ENCODE assay signal across 19 mouse cellular contexts in the genomic region with DNA sequence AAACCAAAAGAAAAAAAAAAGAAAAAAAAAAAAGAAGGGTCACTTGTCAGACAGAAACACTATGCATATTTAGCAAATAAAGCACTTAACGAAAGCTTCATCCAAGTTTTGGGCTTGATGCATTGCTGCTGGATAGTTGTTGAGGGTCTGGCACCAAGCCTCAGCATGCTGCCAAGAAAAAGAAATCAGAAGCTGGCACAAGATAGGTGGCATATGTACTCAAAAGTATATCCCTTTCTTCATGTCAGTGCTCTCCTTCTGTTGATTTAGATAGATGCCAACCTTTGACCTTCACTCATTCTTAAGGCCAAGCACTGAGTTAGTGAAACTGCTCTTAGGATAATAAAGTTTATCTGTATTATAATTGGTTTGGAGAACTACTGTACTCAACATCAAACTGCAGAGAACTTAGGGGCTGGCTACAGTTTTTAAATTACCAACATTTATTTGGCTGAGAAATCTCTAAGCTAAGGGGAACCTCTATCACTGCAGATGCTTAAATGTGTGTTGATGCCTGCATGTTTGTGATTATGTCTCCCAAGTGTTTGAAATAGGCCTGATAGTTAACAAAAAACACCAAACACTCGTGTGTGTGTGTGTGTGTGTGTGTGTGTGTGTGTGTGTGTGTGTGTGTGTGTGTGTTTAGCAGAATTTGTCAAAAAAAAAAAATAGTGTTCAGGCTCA. TPM values are rescaled to one million over a fixed set of nuclear protein-coding genes. Genes with fewer than 3 reads are reported as not detected.
DNase-seq lines count a peak whose midpoint lies in the region; ATAC-seq and TF ChIP-seq lines count a peak whose summit lies in the region.
"Had no signal": no experiment of that assay in that cellular context is flagged by ENCODE, and none has a peak within 500 bp of the region (broad histone marks: within the 10 kb centered on the region; RNA-seq: fewer than 3 reads in every experiment).

No protein-coding gene starts in this region.

- H3K9me3 ChIP-seq in embryonic facial prominence, embryonic 14.5 days (ENCODE audit: control insufficient read depth, low read length) = no peaks in the 10 kb centered on the region
- no peaks in the 10 kb centered on the region for H3K9me3 ChIP-seq in embryonic facial prominence, embryonic 10.5 days
- H3K9me3 ChIP-seq in lung, embryonic 14.5 days (ENCODE audit: low read depth, low read length) = no peaks in the 10 kb centered on the region
- H3K9me3 ChIP-seq: embryonic facial prominence, embryonic 15.5 days; hindbrain, embryonic 15.5 days; neural tube, embryonic 13.5 days had no signal

- no peak for TF ChIP-seq CTCF in lung, embryonic 14.5 days (IDR thresholded peaks at IDR 0.05; ENCODE audit: low read depth)

- H3K4me1 ChIP-seq in embryonic facial prominence, embryonic 14.5 days (ENCODE audit: control insufficient read depth, insufficient read depth, low read length) = no peaks in the 10 kb centered on the region
- no peaks in the 10 kb centered on the region for H3K4me1 ChIP-seq in embryonic facial prominence, embryonic 10.5 days
- no peaks in the 10 kb centered on the region for H3K4me1 ChIP-seq in lung, embryonic 14.5 days (ENCODE audit: insufficient read depth)
- H3K4me1 ChIP-seq: embryonic facial prominence, embryonic 15.5 days; hindbrain, embryonic 15.5 days; neural tube, embryonic 13.5 days had no signal

- H3K27me3 ChIP-seq in embryonic facial prominence, embryonic 14.5 days (replicated peaks; ENCODE audit: control insufficient read depth, insufficient read depth, low read length) = no peaks in the 10 kb centered on the region
- H3K27me3 ChIP-seq in embryonic facial prominence, embryonic 10.5 days (replicated peaks; ENCODE audit: low read depth, poor library complexity, severe bottlenecking) = no peaks in the 10 kb centered on the region
- no peaks in the 10 kb centered on the region for H3K27me3 ChIP-seq in lung, embryonic 14.5 days (ENCODE audit: insufficient read depth, low read length)
- H3K27me3 ChIP-seq: embryonic facial prominence, embryonic 15.5 days; hindbrain, embryonic 15.5 days; neural tube, embryonic 13.5 days had no signal

- no peaks in the 10 kb centered on the region; the same call in 1 of the 2 replicates for H3K36me3 ChIP-seq in embryonic facial prominence, embryonic 14.5 days (ENCODE audit: control insufficient read depth, insufficient read depth, low read length)
- peaks cover 22% of the 10 kb centered on the region for H3K36me3 ChIP-seq in embryonic facial prominence, embryonic 10.5 days (replicated peaks)
- H3K36me3 ChIP-seq in lung, embryonic 14.5 days (ENCODE audit: insufficient read depth) = no peaks in the 10 kb centered on the region

- WGBS in embryonic facial prominence, embryonic 14.5 days = 71% methylated on average over 2 of the region's 2 CpGs
- 83% methylated on average over 2 of the region's 2 CpGs for WGBS in embryonic facial prominence, embryonic 10.5 days
- WGBS in lung, embryonic 14.5 days = 58% methylated on average over 2 of the region's 2 CpGs

- H3K4me2 ChIP-seq in embryonic facial prominence, embryonic 14.5 days (ENCODE audit: low read depth, low read length) = no peak overlapping the region
- H3K4me2 ChIP-seq in lung, embryonic 14.5 days = no peak overlapping the region
- H3K4me2 ChIP-seq: embryonic facial prominence, embryonic 15.5 days; hindbrain, embryonic 15.5 days; liver, embryonic 11.5 days; neural tube, embryonic 13.5 days had no signal

- ATAC-seq in embryonic facial prominence, embryonic 14.5 days (ENCODE audit: low read depth) = no peak
- peak; percentile 44; the same call in 1 of the 2 replicates for ATAC-seq in lung, embryonic 14.5 days (ENCODE audit: insufficient read depth)
- no peak for ATAC-seq in CD4-positive, CD25-positive, alpha-beta regulatory T cell, adult 4 months

- no peak overlapping the region for H3K27ac ChIP-seq in embryonic facial prominence, embryonic 14.5 days (replicated peaks; ENCODE audit: low read depth, low read length)
- H3K27ac ChIP-seq in embryonic facial prominence, embryonic 10.5 days (replicated peaks) = no peak overlapping the region
- no peak overlapping the region for H3K27ac ChIP-seq in lung, embryonic 14.5 days (ENCODE audit: low read depth)
- H3K27ac ChIP-seq: embryonic facial prominence, embryonic 15.5 days; heart, adult 2 months; hindbrain, embryonic 15.5 days; layer of hippocampus, adult 2 months; neural tube, embryonic 13.5 days had no signal

- H3K9ac ChIP-seq in embryonic facial prominence, embryonic 14.5 days (ENCODE audit: low read depth, low read length) = no peak overlapping the region
- no peak overlapping the region for H3K9ac ChIP-seq in lung, embryonic 14.5 days
- H3K9ac ChIP-seq: embryonic facial prominence, embryonic 15.5 days; hindbrain, embryonic 15.5 days; neural tube, embryonic 13.5 days had no signal

- peak; percentile 10 for DNase-seq in embryonic facial prominence, embryonic 14.5 days (ENCODE audit: low spot score)
- DNase-seq in embryonic facial prominence, embryonic 10.5 days (ENCODE audit: low spot score) = no peak
- peak; percentile 76 for DNase-seq in lung, embryonic 14.5 days
- no peak for DNase-seq in lung, adult 18-20 months
- peak; percentile 35 for DNase-seq in adipocyte (ENCODE audit: low spot score)
- DNase-seq in cerebellum, adult 9-11 months = peak; percentile 38
- no peak for DNase-seq in gastrocnemius, postnatal 10 days
- DNase-seq: adrenal gland, postnatal 14 days; heart, adult 2 months; kidney, adult 9 months had no signal

- no peak overlapping the region for H3K4me3 ChIP-seq in embryonic facial prominence, embryonic 14.5 days (ENCODE audit: low read depth, low read length)
- H3K4me3 ChIP-seq in embryonic facial prominence, embryonic 10.5 days = no peak overlapping the region
- H3K4me3 ChIP-seq in lung, embryonic 14.5 days (ENCODE audit: low read depth, low read length) = no peak overlapping the region
- H3K4me3 ChIP-seq: embryonic facial prominence, embryonic 15.5 days; heart, adult 2 months; hindbrain, embryonic 15.5 days; layer of hippocampus, adult 2 months; neural tube, embryonic 13.5 days had no signal

RNA-seq across cellular contexts. Expression of gene Gdpd4, which starts 4.8 kb away (rescaled TPM):
- polyA plus RNA-seq in embryonic facial prominence, embryonic 14.5 days (2014; fragmentation: Nextera tagmentation; extraction: Ambion mirVana) = not detected in 2 replicates
- polyA plus RNA-seq in embryonic facial prominence, embryonic 10.5 days (2016; fragmentation: Nextera tagmentation; extraction: Ambion mirVana) = 0.05 TPM in 1 of 2 replicates, not detected in the other
- not detected in 2 replicates for polyA plus RNA-seq in lung, embryonic 14.5 days (2014; fragmentation: Nextera tagmentation; extraction: Ambion mirVana)
- polyA plus RNA-seq in CD4-positive, CD25-positive, alpha-beta regulatory T cell, adult 4 months (2017; shearing (Covaris generic)) = not detected
- total RNA-seq in gastrocnemius, postnatal 10 days (2021) = under 1 TPM; 0.11 to 0.12 TPM
- total RNA-seq: adrenal gland, postnatal 14 days; heart, adult 2 months; layer of hippocampus, adult 2 months; left cerebral cortex, postnatal 10 days; megakaryocyte, adult 5-6 weeks had no signal
- polyA plus RNA-seq: embryonic facial prominence, embryonic 15.5 days; heart, adult 2 months; heart, postnatal 0 days; hindbrain, embryonic 15.5 days; liver, embryonic 11.5 days had no signal

Comparison
In these comparisons a context has a peak if more than half of its experiments do, and no peak if none do; other contexts are left out.
1. DNase-seq: peak in embryonic facial prominence, embryonic 14.5 days (single experiment), lung, embryonic 14.5 days (single experiment), adipocyte (single experiment) and cerebellum, adult 9-11 months (single experiment); none in embryonic facial prominence, embryonic 10.5 days (single experiment), lung, adult 18-20 months (0 of 2) and gastrocnemius, postnatal 10 days (single experiment).